Mouse (Mus musculus): ENCODE results near the gene Socs2. TPM values are rescaled to one million over a fixed set of nuclear protein-coding genes. Genes with fewer than 3 reads are reported as not detected.

The Socs2 gene
- total RNA-seq, 2 experiments from 2014 or later = 33.7 to 35.5 TPM

DNA sequence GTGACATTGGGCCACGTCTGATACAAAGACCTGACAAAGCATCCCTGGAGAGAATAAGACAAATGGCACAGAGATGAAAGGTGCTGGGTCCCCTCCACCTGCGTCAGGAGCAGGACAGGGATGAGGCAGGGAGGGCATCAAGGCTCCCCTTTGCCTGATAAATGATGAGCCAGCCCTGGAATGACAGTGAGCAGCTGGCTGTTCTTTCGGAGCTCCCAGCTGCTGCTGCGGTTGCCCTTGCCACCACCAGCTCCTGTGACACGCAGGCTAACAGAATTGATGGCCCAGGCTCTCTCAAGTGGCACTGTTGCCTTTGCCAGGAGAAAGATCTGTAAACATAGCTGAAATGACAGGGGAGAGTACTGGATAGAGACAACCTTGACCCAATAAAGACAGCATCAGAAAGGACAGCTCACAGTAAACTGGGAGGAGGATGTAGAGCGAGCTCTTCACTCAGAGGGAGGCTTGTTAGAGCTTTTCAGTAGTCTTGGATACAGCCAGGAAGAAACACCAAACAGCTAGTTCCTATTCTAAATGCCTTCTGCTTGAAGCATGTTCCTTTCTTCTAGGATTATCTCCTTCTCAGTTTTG, 61.2 kb downstream of the Socs2 start:
- DNase-seq (ENCODE audit: low spot score in 2 of 2) = no peak

DNA sequence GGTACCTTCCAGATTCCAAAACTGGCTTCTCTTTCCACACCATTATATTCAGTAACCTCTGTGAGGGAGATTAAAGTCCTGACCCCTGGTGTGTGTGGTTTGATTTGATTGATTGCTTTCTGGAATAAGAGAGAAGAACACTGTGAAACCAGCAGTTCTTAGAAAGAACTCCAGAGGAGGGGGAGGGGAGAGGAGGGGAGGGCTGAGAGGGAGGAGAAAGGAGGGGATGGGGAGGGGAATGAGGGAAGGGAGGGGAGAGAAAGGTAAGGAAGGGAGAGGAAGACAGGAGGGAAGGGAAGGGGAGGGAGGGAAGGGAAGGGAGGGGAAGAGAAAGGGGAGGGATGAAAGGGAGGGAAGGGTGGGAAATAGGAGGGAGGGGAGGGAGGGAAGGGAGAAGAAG, 62.3 kb downstream of the Socs2 start:
- no peak for DNase-seq (ENCODE audit: low spot score in 2 of 2)

DNA sequence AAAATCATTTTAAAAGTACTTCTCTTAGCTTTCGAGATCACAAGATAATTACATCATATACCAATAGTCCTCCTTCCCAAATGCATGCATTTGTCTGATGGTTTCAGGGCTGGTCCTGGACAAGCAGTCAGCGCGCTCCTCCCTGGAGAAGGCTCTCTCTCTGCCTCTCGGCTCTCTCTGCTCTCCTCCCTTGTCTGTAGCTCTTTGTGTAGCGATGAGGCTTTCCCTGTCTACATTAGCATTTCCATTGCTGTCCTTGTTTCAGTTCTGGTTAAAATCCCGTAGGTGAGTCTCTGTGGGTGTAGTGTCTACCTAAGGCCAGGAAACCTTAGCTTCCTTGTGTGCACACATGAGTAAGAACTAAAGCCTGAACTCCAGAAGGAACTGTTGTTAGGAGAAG, 62.9 kb downstream of the Socs2 start:
- no peak for DNase-seq (ENCODE audit: low spot score in 2 of 2)

DNA sequence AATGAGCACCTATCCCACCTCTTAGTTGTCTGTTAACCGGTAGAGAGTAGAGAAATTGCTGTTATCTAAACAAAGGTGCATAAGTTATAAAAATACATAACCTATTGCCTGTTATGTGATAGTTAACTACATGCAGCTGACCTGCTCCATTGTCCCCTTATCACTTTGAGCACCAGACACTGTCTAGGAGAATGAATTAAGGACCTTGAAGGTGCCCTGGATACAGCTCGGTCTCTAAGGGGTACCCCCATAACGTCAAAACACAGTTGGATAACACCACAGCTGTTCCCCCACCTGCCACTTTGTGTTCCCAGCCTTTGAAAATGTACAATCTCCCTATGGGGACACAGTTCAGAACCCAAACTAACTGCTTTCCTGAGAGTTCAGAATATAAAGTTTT, 68.5 kb downstream of the Socs2 start:
- DNase-seq (ENCODE audit: low spot score in 2 of 2) = no peak

DNA sequence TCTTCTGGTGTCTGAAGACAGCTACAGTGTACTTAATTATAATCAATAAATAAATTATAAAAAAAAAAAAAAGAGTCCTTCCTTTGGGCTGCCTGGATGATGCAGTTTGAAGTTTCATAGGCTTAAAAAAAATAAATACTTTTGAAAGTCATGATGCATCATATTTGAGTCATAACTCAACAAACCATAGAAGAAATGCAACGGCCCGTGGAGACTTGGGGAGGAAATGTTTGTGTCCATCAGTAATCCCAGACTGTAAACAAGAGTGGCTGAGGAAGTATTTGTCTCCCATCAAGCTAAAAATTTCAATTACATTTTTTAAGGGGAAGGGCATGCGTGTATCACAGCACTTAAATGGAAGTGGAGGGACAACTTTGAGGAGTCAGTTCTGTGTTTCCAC, 69.2 kb downstream of the Socs2 start:
- DNase-seq (ENCODE audit: low spot score in 2 of 2) = no peak

DNA sequence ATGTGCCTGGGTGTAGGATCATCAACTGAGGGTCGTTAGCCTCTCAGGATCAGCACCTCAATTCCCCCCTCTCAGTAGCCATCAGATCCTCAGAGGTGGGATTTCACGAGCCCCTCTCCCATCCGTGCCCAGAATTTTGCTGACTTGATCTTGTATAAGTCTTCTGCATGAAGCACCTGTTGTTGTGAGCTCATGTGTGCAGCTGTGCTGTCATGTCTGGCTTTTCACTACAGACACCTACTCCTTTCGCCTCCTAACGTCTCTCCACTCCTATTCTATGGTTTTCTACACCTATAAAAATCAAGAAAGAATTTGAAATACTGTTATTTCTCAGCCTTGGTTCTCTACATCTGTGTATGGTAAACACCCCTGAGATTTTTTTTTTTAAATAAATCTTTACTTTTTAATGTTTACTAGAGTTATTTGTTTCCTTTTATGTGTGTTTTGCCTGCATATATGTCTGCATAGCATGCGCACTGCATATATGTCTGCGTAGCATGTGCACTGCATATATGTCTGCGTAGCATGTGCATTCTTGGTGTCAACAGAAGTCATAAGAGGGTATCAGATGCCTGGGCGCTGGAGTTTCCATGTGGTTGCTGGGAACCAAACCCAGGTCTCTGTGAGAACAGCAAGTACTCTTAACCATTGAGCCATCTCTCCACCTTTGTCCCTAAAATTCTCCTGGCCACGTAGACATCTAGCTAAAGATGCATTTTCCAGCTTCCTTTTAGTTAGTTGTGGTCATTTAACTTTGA, 74.0 kb downstream of the Socs2 start:
- no peak for DNase-seq (ENCODE audit: low spot score in 2 of 2)

DNA sequence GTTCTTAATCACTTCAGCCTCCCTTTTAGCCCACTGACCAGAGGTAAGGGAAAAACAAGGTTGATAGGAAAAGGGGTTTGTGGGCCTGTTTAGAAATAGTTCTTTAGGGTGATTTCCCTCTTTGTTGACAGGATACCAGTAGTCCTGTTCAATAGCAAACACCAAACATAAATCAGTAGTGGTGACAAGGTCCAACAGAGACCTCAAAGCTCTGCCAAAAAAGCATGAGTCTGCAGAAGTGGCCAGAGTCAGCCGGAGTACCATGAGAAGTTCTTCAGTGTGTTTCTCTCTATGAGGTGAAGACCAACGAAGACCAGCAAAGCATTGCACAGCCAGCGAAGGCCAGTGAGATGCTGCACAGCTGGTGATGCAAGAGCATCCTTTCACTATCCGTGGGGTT, 76.3 kb downstream of the Socs2 start:
- DNase-seq (ENCODE audit: low spot score in 2 of 2) = no peak

DNA sequence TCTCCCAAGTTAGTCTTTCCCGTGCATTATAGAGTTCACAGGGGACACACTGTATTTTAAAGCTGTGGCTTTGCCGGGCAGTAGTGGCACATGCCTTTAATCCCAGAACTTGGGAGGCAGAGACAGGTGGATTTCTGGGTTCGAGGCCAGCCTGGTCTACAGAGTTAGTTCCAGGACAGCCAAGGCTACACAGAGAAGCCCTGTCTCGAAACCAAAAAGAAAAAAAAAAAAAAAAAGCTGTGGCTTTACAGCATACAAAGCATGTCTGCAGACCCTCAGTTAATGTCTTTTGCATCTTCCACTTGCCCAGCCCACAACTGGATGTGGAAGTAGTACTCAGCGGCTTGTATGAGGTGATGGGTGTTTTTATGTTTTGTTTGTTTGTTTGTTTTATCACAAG, 79.4 kb downstream of the Socs2 start:
- DNase-seq (ENCODE audit: low spot score in 2 of 2) = no peak

DNA sequence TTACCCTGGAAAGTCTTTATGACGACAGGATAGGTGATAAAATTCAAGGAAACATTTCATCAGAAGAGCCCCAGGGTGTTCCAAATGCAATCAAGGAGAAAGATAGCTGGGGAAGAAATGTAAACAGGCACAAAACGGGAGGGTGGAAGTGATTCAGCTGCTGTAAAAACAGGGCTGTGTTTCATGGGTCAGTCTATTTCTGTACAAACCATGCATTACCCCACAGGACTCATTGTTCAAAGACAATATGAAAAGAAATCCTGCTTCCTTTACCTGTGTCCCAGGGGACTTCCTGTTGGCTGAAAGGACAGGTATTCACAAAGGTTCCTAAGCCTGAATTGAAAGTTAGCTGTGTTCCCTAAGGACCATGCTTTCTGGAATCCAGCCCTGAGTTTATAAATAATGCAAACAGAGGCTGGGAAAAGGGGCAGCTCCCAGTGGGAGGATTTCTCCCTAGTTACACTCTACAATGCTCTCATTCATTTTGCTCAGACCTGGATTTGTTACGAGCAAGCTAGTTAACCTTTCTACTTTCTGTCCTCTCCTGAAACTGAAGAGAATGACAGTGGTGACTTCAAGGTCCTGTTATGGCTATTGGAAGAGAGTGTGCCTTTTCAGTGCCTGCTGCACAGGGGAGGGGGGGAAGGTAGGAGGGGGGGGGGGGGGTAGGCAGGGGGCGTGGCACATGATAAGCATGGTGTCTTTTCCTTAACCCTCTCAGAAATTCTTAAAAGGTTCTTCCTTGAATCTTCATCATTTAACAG, 80.0 kb downstream of the Socs2 start:
- DNase-seq (ENCODE audit: low spot score in 2 of 2) = no peak

Other genes starting within 250 kb of the Socs2 start
- 10 to 100 TPM; 13.5 to 14.3 TPM for gene Cradd, start 93.0 kb downstream of the Socs2 start, total RNA-seq (2021)
- gene Mrpl42, start 84.8 kb upstream of the Socs2 start, total RNA-seq (2021) = 100 to 1,000 TPM; 155 to 161 TPM
- 100 to 1,000 TPM; 127 to 128 TPM for gene Ube2n, start 98.0 kb upstream of the Socs2 start, total RNA-seq (2021)
- gene Nudt4, start 147.0 kb upstream of the Socs2 start, total RNA-seq (2021) = 100 to 1,000 TPM; 213 to 216 TPM

All from gastrocnemius, postnatal 4 days (tissue).